Mouse (Mus musculus) layer of hippocampus, postnatal 36 days (tissue): Measurements from ENCODE around the gene 9330182O14Rik. TPM values are rescaled to one million over a fixed set of nuclear protein-coding genes. Genes with fewer than 3 reads are reported as not detected.

Source experiments
- microRNA-seq, 2 experiments: library from miRNA; unstranded; fragments of <30 nt; microRNA quantifications; one replicate each; pipeline ENCODE4 v1.2.0; 2021
- total RNA-seq, 2 experiments: library from RNA; stranded (reverse); gene quantifications; 2 replicates each; pipeline ENCODE4 v1.2.3; 2021

The 9330182O14Rik gene
- total RNA-seq, 2 experiments from 2014 or later, result not detected

Small RNAs within 50 kb of the gene (microRNA-seq; reads per million reads assigned to microRNA genes)
- 0 reads per million in 2 experiments for gene Gm25958
